Mouse (Mus musculus): ENCODE results near the gene 1700016C15Rik.

DNA sequence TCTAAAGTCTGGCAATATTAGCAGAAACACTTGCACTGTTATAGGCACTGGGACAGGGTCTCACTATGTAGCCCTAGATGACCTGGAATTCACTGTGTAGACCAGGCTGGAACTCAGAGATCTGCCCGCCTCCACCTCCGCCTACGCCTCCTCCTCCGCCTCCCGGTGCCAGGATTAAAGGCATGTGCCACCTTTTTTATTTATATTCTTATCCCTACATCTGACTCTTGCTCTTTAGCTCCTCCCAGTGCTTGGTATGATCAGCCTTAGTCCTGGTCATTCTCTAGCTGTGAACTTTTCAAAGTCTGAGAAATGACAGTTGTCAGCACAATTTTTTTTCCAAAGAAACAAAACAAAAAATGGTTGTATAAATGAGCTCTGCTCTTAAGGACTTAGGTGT lies 42.6 kb upstream of the 1700016C15Rik start:
- TF ChIP-seq POLR2A (IDR thresholded peaks at IDR 0.05; ENCODE audit: borderline replicate concordance, control insufficient read depth, low read depth, low read length) (no peak), CTCF (IDR thresholded peaks at IDR 0.05; ENCODE audit: control insufficient read depth, insufficient read depth, low read length) (no peak)
